Mouse (Mus musculus) ES-E14 (cell line): ENCODE results near the gene Ube2q2. TPM values are rescaled to one million over a fixed set of nuclear protein-coding genes. Genes with fewer than 3 reads are reported as not detected.
"Not testable (repeated sequence)": the region's sequence is repeated elsewhere in the genome, so short reads cannot be mapped to it uniquely, and the experiment has no call there.

ENCODE experiments used
- DNase-seq: peaks from one replicate; pipeline ENCODE4 v3.0.0-alpha.2; 2013; ENCODE audit warnings: low read depth, low spot score
- H3K27ac ChIP-seq: 2 replicates; pipeline ENCODE4 v1.5.1; 2012; ENCODE audit warnings: low read depth, mild to moderate bottlenecking, low read length, moderate library complexity, mixed read lengths; ENCODE audit not compliant: poor library complexity, insufficient read depth, severe bottlenecking
- H3K36me3 ChIP-seq: 2 replicates; pipeline ENCODE4 v1.6.1; 2012; ENCODE audit warnings: mild to moderate bottlenecking, low read length, moderate library complexity, mixed read lengths; ENCODE audit not compliant: control insufficient read depth, poor library complexity, insufficient read depth, severe bottlenecking
- H3K4me1 ChIP-seq, 2 experiments: fragments of 150-350 bp in 1 of 2; sonication (generic) in 1 of 2; 2 replicates each; pipeline ENCODE4 v1.6.1; 2012; ENCODE audit warnings: low read length in 2 of 2, mild to moderate bottlenecking in 1 of 2, mixed read lengths in 1 of 2; ENCODE audit not compliant: control insufficient read depth in 2 of 2, insufficient read depth in 2 of 2, poor library complexity in 1 of 2
- H3K4me3 ChIP-seq, 2 experiments: fragments of 150-350 bp in 1 of 2; sonication (generic) in 1 of 2; 2 replicates each; pipeline ENCODE4 v1.5.1; 2012; ENCODE audit warnings: low read length in 2 of 2, low read depth in 1 of 2, mild to moderate bottlenecking in 1 of 2, mixed read lengths in 1 of 2; ENCODE audit not compliant: insufficient read depth in 1 of 2, poor library complexity in 1 of 2, severe bottlenecking in 1 of 2
- H3K9ac ChIP-seq: 2 replicates; pipeline ENCODE4 v1.6.1; 2012; ENCODE audit warnings: low read depth, mild to moderate bottlenecking, low read length, mixed read lengths; ENCODE audit not compliant: poor library complexity, insufficient read depth, severe bottlenecking
- H3K9me3 ChIP-seq: fragments of 150-350 bp; sonication (generic); 2 replicates; pipeline ENCODE4 v1.6.1; 2012; ENCODE audit warnings: low read depth, mild to moderate bottlenecking, low read length; ENCODE audit not compliant: control insufficient read depth, insufficient read depth
- CHD2 ChIP-seq: IDR thresholded peaks from 2 replicates; pipeline ENCODE4 v1.6.1; 2014; ENCODE audit warnings: mild to moderate bottlenecking, low read depth, low read length, inconsistent platforms
- HCFC1 ChIP-seq: IDR thresholded peaks from 2 replicates; pipeline ENCODE4 v1.6.1; 2012; ENCODE audit warnings: low read length, inconsistent platforms, borderline replicate concordance; ENCODE audit not compliant: insufficient read depth
- MAFK ChIP-seq: IDR thresholded peaks from 2 replicates; pipeline ENCODE4 v1.6.1; 2014; ENCODE audit warnings: mild to moderate bottlenecking, low read depth, low read length, inconsistent platforms; ENCODE audit not compliant: insufficient read depth
- ZC3H11A ChIP-seq: IDR thresholded peaks from 2 replicates; pipeline ENCODE4 v1.6.1; 2012; ENCODE audit warnings: low read depth, mild to moderate bottlenecking, inconsistent platforms, low read length, borderline replicate concordance
- ZNF384 ChIP-seq: IDR thresholded peaks from 2 replicates; pipeline ENCODE4 v1.6.1; 2012; ENCODE audit warnings: low read depth, low read length, inconsistent platforms
- in situ Hi-C, 2 experiments: fragments of 600-800 bp; cut with MboI; formaldehyde crosslinking; loops; one replicate each; pipeline ENCODE4 v1.15.1; 2025; ENCODE audit warnings: low sequenced_read_pairs in 2 of 2, inconsistent platforms in 1 of 2; ENCODE audit not compliant: unreplicated experiment in 2 of 2
- total RNA-seq: library from RNA; depleted of rRNA; stranded (reverse); fragments of 300-350 nt; gene quantifications from 2 replicates; pipeline ENCODE4 v1.2.3, GENCODE M21; 2012

Gene Ube2q2
- total RNA-seq, 1 experiment: 24.9 TPM

GRCm38 (mm10) chr9:55110059-55110834 lies 38.4 kb upstream of the Ube2q2 start:
- H3K4me1 ChIP-seq: peaks cover 0 to 7% of the 10 kb centered on the region in 2 experiments; a peak in 2 of 4 replicates
- in situ Hi-C loops: loop anchor here in 1 of 2 experiments (25.0 kb wide), 2 partner anchors 173 to 373 kb away; partner anchors contain the start of gene Wdr61
- no peak overlapping the region for H3K9ac ChIP-seq
- H3K27ac ChIP-seq: no peak overlapping the region
- peak; percentile 94 for DNase-seq
- TF ChIP-seq MAFK: no peak
- TF ChIP-seq ZC3H11A: peak; percentile 98
- TF ChIP-seq HCFC1: peak; percentile 44; the same call in 1 of the 2 replicates
- TF ChIP-seq ZNF384: no peak
- no peak for TF ChIP-seq CHD2
- no peaks in the 10 kb centered on the region for H3K9me3 ChIP-seq
- H3K4me3 ChIP-seq: no peak overlapping the region
- H3K36me3 ChIP-seq: no peaks in the 10 kb centered on the region

- not testable (repeated sequence) for DNase-seq, H3K4me1 ChIP-seq, H3K9me3 ChIP-seq, H3K4me3 ChIP-seq, H3K9ac ChIP-seq, H3K36me3 ChIP-seq, H3K27ac ChIP-seq
- TF ChIP-seq ZNF384: peak; percentile 88
- in situ Hi-C loops: loop anchor here in 1 of 2 experiments (25.0 kb wide), 2 partner anchors 174 to 374 kb away; partner anchors contain the start of gene Wdr61
Observed at GRCm38 (mm10) chr9:55110835-55111217, 37.8 kb upstream of the Ube2q2 start.

- no peak for TF ChIP-seq MAFK
- no peak for TF ChIP-seq ZNF384
- TF ChIP-seq HCFC1: no peak
- no peak for TF ChIP-seq ZC3H11A
- TF ChIP-seq CHD2: no peak
- Histone ChIP-seq H3K4me3 (no peak overlapping the region), H3K27ac (peak overlapping the region; percentile 66; the same call in 1 of the 2 replicates), H3K4me1 (peaks cover 4 to 11% of the 10 kb centered on the region in 2 experiments; a peak in 2 of 4 replicates), H3K9ac (peak overlapping the region; percentile 8; the same call in 1 of the 2 replicates), H3K9me3 (no peaks in the 10 kb centered on the region), H3K36me3 (no peaks in the 10 kb centered on the region)
- no peak for DNase-seq
- in situ Hi-C loops: loop anchor here in 1 of 2 experiments (25.0 kb wide), 2 partner anchors 177 to 377 kb away; partner anchors contain the start of gene Wdr61
Observed at GRCm38 (mm10) chr9:55114752-55115151, 33.9 kb upstream of the Ube2q2 start.

GRCm38 (mm10) chr9:55117293-55118055 lies 31.2 kb upstream of the Ube2q2 start:
- in situ Hi-C loops: loop anchor here in 1 of 2 experiments (25.0 kb wide), 2 partner anchors 180 to 380 kb away; partner anchors contain the start of gene Wdr61

More at GRCm38 (mm10) chr9:55117293-55118055, 31.2 kb upstream of the Ube2q2 start:
- H3K27ac ChIP-seq: no peak overlapping the region
- TF ChIP-seq MAFK: no peak
- no peak for TF ChIP-seq ZNF384
- no peak for TF ChIP-seq CHD2
- TF ChIP-seq HCFC1: no peak
- TF ChIP-seq ZC3H11A: no peak
- H3K4me3 ChIP-seq: no peak overlapping the region
- no peaks in the 10 kb centered on the region for H3K36me3 ChIP-seq
- H3K9me3 ChIP-seq: no peaks in the 10 kb centered on the region
- DNase-seq: no peak
- H3K9ac ChIP-seq: no peak overlapping the region
- H3K4me1 ChIP-seq: peaks cover 4 to 14% of the 10 kb centered on the region in 2 experiments; a peak in 2 of 4 replicates
